Mouse (Mus musculus) heart, postnatal 0 days (tissue): ENCODE measurements at regions not wholly inside any gene's neighbourhood (a gene's known extent, or its start where the extent isn't known, plus 50 kb on each side); places are given as distances from the start of the nearest gene placed in this dataset.

Experiments used
- CTCF ChIP-seq: IDR thresholded peaks from 2 replicates; pipeline ENCODE4 v1.5.1; 2016; ENCODE audit warnings: antibody characterized with exemption, control low read depth, low read depth
- EP300 ChIP-seq: IDR thresholded peaks from 2 replicates; pipeline ENCODE4 v1.6.1; 2016; ENCODE audit warnings: antibody characterized with exemption, low read depth

DNA sequence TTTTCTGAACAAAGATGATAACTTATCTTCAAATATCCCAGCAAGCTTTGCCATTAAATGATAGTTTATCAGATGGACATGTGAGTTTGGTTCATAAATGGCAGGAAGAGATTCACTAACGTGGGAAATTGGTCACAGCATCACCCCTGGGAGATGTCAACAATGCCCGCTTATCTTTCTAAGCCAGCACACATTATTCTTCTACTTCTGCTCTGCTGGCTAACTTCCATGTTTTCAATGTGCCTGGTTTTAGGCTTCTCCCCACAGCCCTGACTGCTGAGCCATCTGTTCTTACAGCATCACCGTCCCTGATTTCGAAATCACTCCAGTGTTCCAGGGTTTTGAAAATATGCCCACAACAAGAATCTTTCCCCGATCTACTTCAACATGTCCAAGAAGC lies 2175.4 kb downstream of the 9330182O14Rik start:
- TF ChIP-seq CTCF (no peak), EP300 (no peak)
